Mouse (Mus musculus) E14TG2a.4 (cell line): ENCODE measurements around the gene Hdac4.

ENCODE experiments used
- H3K27me3 ChIP-seq: 2 replicates; pipeline ENCODE4 v1.6.1; 2014; ENCODE audit warnings: low read length, control low read depth; ENCODE audit not compliant: insufficient read depth
- H3K36me3 ChIP-seq: 2 replicates; pipeline ENCODE4 v1.6.1; 2014; ENCODE audit warnings: low read length, control low read depth; ENCODE audit not compliant: insufficient read depth
- H3K4me1 ChIP-seq: replicated peaks from 2 replicates; pipeline ENCODE4 v1.6.1; 2014; ENCODE audit warnings: low read depth, low read length, control low read depth
- H3K4me3 ChIP-seq: replicated peaks from 2 replicates; pipeline ENCODE4 v1.5.1; 2014; ENCODE audit warnings: mild to moderate bottlenecking, low read length
- H3K9me3 ChIP-seq: 2 replicates; pipeline ENCODE4 v1.6.1; 2014; ENCODE audit warnings: low read length, control low read depth
- CTCF ChIP-seq: conservative IDR thresholded peaks from 2 replicates; pipeline ENCODE4 v1.5.1; 2014; ENCODE audit warnings: low read length
- NANOG ChIP-seq: IDR thresholded peaks from 2 replicates; pipeline ENCODE4 v1.6.1; 2014; ENCODE audit warnings: borderline replicate concordance, low read length, mixed read lengths
- POU5F1 ChIP-seq: IDR thresholded peaks from 2 replicates; pipeline ENCODE4 v1.6.1; 2014; ENCODE audit warnings: low read length, borderline replicate concordance

Hdac4 gene

DNA sequence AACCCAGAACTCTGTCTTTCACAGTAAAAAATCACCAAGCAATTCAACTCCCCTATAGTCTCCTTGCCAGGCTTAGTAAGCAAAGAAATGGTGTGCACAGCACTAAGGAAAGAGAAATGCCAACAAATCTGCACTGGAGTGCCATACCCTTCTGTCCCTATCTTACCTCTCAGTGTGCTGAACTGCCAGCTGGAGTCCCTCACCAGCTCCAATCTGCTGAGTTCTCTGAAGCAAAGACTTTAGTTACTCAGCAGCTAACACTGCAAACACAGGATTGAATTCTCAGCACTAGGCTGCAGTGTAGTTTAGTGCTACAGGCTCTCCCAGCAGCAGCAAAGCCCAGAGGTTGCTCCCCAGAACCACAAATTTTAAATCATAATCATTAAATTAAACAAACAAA, 151.5 kb downstream of the Hdac4 start:
- H3K9me3 ChIP-seq, result peaks cover 13% of the 10 kb centered on the region; the same call in 1 of the 2 replicates
- H3K27me3 ChIP-seq, result no peaks in the 10 kb centered on the region
- H3K36me3 ChIP-seq, result 0 out of 2 replicates have a peak, but pooled peaks cover 6% of the 10 kb centered on the region
- no peak overlapping the region for H3K4me3 ChIP-seq
- peaks cover 28% of the 10 kb centered on the region for H3K4me1 ChIP-seq
- no peak for TF ChIP-seq POU5F1
- TF ChIP-seq CTCF, result no peak
- TF ChIP-seq NANOG, result no peak

DNA sequence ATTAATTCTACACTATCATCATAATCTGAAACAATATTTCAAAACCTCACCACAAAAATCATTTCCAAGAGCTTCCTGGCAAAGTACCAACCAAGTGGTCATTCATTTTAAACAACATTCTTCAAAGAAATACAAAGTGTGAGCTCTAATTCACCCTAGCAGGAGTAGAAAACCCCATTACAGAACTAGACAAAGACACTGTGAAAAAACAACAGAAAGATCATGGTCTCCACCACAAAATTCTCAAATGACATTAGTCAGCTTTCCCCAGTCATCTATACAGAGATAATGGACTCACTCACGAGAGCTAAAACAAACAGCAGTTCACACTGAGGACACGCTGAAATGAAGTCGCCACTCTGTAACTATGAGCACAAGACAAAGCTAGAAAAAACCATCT, 153.4 kb downstream of the Hdac4 start:
- peaks cover 13% of the 10 kb centered on the region; the same call in 1 of the 2 replicates for H3K9me3 ChIP-seq
- H3K27me3 ChIP-seq, result no peaks in the 10 kb centered on the region
- H3K36me3 ChIP-seq, result 0 out of 2 replicates have a peak, but pooled peaks cover 6% of the 10 kb centered on the region
- no peak overlapping the region for H3K4me3 ChIP-seq
- TF ChIP-seq POU5F1 (no peak), NANOG (no peak), CTCF (no peak)
- peaks cover 10% of the 10 kb centered on the region for H3K4me1 ChIP-seq

DNA sequence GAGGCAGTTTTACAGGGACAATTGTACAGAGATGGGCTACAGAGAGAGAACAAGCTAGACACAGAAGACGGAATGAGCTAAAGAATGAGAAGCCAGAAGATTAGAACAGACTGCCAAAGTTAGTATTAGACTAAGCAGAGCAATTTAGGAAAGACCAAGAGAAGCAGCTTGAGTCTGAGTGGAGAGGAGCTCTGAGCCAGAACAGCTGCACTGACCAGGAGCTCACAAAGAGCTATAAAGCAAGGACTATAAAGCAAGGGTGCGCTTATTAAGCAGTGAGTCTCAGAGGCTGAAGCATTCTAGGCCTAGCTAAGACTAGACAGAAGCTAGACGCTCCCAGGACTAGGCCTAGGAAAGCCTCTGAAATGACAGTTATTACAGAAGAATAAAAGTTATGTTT, 154.2 kb downstream of the Hdac4 start:
- H3K27me3 ChIP-seq, result no peaks in the 10 kb centered on the region
- H3K4me1 ChIP-seq, result peaks cover 3% of the 10 kb centered on the region; the same call in 1 of the 2 replicates
- TF ChIP-seq POU5F1, result no peak
- TF ChIP-seq CTCF, result no peak
- TF ChIP-seq NANOG, result no peak
- no peak overlapping the region for H3K4me3 ChIP-seq
- H3K9me3 ChIP-seq, result peaks cover 13% of the 10 kb centered on the region; the same call in 1 of the 2 replicates
- H3K36me3 ChIP-seq, result 0 out of 2 replicates have a peak, but pooled peaks cover 10% of the 10 kb centered on the region

DNA sequence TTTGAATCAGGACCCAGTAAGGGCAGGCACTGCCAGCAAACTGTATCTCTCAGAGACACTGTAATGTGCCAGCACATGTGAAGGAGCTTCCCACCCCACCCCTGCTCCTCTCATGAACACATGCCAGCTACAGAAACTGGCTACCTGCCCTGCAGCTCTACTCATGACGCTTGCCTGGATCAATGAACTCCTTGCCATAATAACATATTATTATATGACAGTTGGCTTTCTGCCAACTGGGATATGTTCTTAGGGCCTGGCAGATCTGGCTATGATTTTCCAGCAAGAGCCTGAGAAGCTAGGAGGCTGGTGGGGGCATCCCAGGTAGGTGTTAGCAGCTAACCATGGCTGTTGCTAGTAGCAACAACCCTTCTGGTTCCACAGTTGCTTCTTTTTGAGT, 156.8 kb downstream of the Hdac4 start:
- TF ChIP-seq NANOG (no peak), CTCF (no peak), POU5F1 (no peak)
- H3K4me1 ChIP-seq, result no peaks in the 10 kb centered on the region
- peaks cover 22% of the 10 kb centered on the region for H3K36me3 ChIP-seq
- no peak overlapping the region for H3K4me3 ChIP-seq
- H3K27me3 ChIP-seq, result no peaks in the 10 kb centered on the region
- no peaks in the 10 kb centered on the region for H3K9me3 ChIP-seq

DNA sequence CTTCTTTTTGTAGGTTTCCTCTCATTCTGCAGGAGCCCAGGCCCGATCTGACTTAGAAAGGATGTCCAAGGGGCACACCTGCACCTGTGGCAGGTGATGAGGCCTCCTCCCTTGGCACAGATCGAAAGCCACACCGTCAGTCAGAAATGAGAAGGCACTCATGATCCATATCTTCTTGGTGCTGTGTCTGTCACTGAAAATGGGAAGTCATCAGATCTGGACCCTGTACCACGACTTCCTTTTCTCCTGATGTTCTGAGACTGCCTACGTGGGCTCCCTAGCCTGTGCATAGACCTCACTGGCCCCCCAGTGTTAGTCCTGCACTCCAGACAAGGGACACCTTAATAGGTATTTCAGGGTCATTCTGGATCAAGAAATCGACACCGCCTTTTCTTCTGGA, 158.5 kb downstream of the Hdac4 start:
- TF ChIP-seq CTCF (no peak), NANOG (no peak), POU5F1 (no peak)
- H3K9me3 ChIP-seq, result no peaks in the 10 kb centered on the region
- no peak overlapping the region for H3K4me3 ChIP-seq
- peaks cover 29% of the 10 kb centered on the region for H3K36me3 ChIP-seq
- H3K27me3 ChIP-seq, result no peaks in the 10 kb centered on the region
- H3K4me1 ChIP-seq, result no peaks in the 10 kb centered on the region

DNA sequence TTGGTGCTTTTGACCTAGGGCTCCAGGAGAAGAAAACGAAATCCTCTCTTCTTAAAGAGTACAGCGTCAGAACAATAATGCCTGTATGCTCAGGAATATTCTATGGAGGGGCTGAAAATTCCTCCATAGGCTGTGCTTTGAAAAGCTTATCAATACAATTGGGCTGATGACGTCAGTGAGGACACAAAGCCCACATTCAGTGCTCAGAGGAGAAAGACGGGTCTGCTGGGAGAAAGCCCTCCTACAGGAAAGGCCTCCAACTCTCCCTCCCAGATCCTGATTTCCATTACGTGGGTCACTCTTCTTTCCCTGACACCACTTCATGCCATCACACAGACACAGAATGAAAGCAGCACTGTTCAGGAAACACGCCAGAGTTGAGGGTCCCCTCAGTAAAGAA, 159.7 kb downstream of the Hdac4 start:
- H3K4me3 ChIP-seq, result no peak overlapping the region
- no peaks in the 10 kb centered on the region for H3K4me1 ChIP-seq
- H3K36me3 ChIP-seq, result peaks cover 30% of the 10 kb centered on the region
- H3K27me3 ChIP-seq, result no peaks in the 10 kb centered on the region
- no peaks in the 10 kb centered on the region for H3K9me3 ChIP-seq
- TF ChIP-seq NANOG (no peak), POU5F1 (no peak), CTCF (no peak)

DNA sequence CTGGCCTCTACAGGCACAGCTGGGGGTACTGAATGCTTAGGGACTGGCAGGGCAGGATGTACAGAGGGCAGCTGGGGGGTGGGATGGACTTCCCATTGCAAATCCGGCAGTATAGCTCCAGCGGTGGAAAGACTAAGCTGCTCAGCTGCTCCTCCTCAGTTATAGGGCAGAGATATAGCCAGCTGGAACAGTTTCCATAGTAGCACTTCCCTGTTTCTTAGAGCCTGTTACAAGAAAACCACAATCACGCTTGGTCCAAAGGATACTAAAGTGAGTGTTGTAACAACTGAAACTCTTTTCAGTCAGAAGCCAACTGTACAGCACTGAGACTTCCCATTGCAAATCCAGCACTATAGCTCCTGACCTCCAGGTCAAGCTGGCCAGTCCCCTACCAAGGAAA, 161.3 kb downstream of the Hdac4 start:
- TF ChIP-seq NANOG (no peak), POU5F1 (no peak), CTCF (no peak)
- no peaks in the 10 kb centered on the region for H3K4me1 ChIP-seq
- H3K9me3 ChIP-seq, result peaks cover 6% of the 10 kb centered on the region; the same call in 1 of the 2 replicates
- peaks cover 45% of the 10 kb centered on the region for H3K36me3 ChIP-seq
- no peaks in the 10 kb centered on the region for H3K27me3 ChIP-seq
- no peak overlapping the region for H3K4me3 ChIP-seq

DNA sequence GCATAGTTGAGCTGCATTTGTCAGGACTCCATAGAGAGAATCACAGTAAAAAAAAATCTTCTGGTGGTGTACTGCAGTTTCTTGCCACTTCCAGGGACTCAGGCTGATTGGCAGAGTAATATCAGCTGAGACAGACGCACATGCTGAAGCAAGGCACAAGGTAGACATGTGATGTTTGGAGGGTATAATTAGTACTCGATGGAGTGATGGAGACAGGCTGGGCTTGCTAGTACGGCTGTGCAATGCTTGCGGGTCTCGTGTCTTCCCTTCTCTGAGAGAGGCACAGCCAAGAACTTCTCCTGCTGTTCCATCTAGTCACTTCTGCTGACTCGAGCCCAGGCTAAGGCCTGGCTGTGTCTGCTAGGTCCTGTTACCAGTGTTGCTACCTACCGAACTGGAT, 162.0 kb downstream of the Hdac4 start:
- Histone ChIP-seq H3K36me3 (peaks cover 53% of the 10 kb centered on the region), H3K9me3 (peaks cover 6% of the 10 kb centered on the region; the same call in 1 of the 2 replicates), H3K4me1 (no peaks in the 10 kb centered on the region), H3K27me3 (no peaks in the 10 kb centered on the region), H3K4me3 (no peak overlapping the region)
- TF ChIP-seq CTCF (no peak), NANOG (no peak), POU5F1 (no peak)

DNA sequence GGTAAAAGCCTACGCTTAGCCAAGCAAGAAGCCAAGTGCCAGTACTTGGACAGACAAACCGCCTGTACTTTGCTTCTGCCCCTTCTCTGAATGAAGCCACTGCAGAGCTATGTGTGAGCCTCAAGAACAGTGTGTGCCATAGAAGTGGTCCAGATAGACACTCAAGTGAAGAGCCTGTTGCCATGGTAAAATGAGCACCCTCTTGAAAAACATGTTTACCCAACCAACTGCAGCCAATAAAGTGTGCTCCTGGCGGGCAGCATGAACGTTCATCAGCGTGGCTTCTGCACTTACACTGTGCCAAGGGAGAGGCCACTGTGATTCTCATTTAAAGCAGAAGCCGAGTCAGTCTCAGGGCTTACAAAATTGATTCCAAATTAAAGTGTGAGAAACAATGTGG, 165.0 kb downstream of the Hdac4 start:
- TF ChIP-seq POU5F1, result no peak
- TF ChIP-seq NANOG, result no peak
- no peak for TF ChIP-seq CTCF
- H3K4me1 ChIP-seq, result no peaks in the 10 kb centered on the region
- no peaks in the 10 kb centered on the region for H3K27me3 ChIP-seq
- peaks cover 78% of the 10 kb centered on the region for H3K36me3 ChIP-seq
- H3K9me3 ChIP-seq, result peaks cover 6% of the 10 kb centered on the region; the same call in 1 of the 2 replicates
- no peak overlapping the region for H3K4me3 ChIP-seq

DNA sequence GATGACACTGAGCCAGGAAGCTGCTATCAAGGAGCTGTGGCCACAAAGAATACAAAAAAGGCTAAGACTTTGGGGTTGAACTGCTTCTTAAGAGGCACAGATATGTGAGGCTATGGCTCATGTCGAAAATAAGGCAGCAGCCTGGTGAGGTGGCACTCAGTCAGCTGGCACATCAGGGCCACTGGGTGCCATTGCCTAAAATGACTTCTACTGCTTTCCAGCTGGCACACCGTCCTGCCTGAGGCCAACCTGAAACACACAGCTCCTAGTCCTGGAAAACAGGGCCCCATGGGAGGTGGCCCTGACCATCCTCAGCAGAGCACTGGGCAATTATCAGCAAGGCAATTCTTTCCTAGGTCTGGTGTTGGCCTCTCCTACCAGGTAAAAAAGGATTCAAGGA, 167.3 kb downstream of the Hdac4 start:
- H3K27me3 ChIP-seq, result no peaks in the 10 kb centered on the region
- no peaks in the 10 kb centered on the region for H3K4me1 ChIP-seq
- H3K9me3 ChIP-seq, result peaks cover 6% of the 10 kb centered on the region; the same call in 1 of the 2 replicates
- H3K36me3 ChIP-seq, result peaks cover 62% of the 10 kb centered on the region
- H3K4me3 ChIP-seq, result no peak overlapping the region
- TF ChIP-seq POU5F1 (no peak), CTCF (no peak)
